Mouse (Mus musculus): Measurements from ENCODE around the gene Fgfr2. TPM values are rescaled to one million over a fixed set of nuclear protein-coding genes. Genes with fewer than 3 reads are reported as not detected.
A peak's percentile ranks its signal among the peaks of the same experiment; 100 is the strongest.

The Fgfr2 gene
- polyA plus RNA-seq, 1 experiment from 2014 or later = 11.2 TPM

GRCm38 (mm10) chr7:132699639-132700038 is 423.5 kb downstream of the Fgfr2 start:
- no peak overlapping the region; the same call in 1 of the 2 replicates for H3K9ac ChIP-seq (replicated peaks)
- ATAC-seq (no peak), DNase-seq (no peak)
- no peaks in the 10 kb centered on the region for H3K36me3 ChIP-seq (replicated peaks; ENCODE audit: insufficient read depth, low read length)
- no peaks in the 10 kb centered on the region for H3K9me3 ChIP-seq (ENCODE audit: low read length)
- TF ChIP-seq CTCF (IDR thresholded peaks at IDR 0.05; ENCODE audit: low read depth) = no peak
- no peak for TF ChIP-seq EP300 (IDR thresholded peaks at IDR 0.05; ENCODE audit: low read depth)
- H3K4me2 ChIP-seq (ENCODE audit: low read depth, low read length) = no peak overlapping the region
- H3K27me3 ChIP-seq (ENCODE audit: insufficient read depth, low read length) = no peaks in the 10 kb centered on the region
- H3K4me3 ChIP-seq (ENCODE audit: low read depth, low read length) = no peak overlapping the region
- H3K4me1 ChIP-seq (ENCODE audit: insufficient read depth) = peaks cover 2% of the 10 kb centered on the region; the same call in 1 of the 2 replicates
- H3K27ac ChIP-seq (ENCODE audit: low read depth) = peak overlapping the region; percentile 75

GRCm38 (mm10) chr7:132699165-132699564 is 424.0 kb downstream of the Fgfr2 start:
- WGBS (ENCODE audit: insufficient replicate concordance) = 51% methylated on average over 4 of the region's 4 CpGs
- TF ChIP-seq CTCF (IDR thresholded peaks at IDR 0.05; ENCODE audit: low read depth) (no peak), EP300 (IDR thresholded peaks at IDR 0.05; ENCODE audit: low read depth) (no peak)
- no peaks in the 10 kb centered on the region for H3K9me3 ChIP-seq (ENCODE audit: low read length)
- peaks cover 2% of the 10 kb centered on the region; the same call in 1 of the 2 replicates for H3K4me1 ChIP-seq (ENCODE audit: insufficient read depth)
- H3K27ac ChIP-seq (ENCODE audit: low read depth) = peak overlapping the region; percentile 75
- no peaks in the 10 kb centered on the region for H3K27me3 ChIP-seq (ENCODE audit: insufficient read depth, low read length)
- H3K4me3 ChIP-seq (ENCODE audit: low read depth, low read length) = no peak overlapping the region
- H3K9ac ChIP-seq (replicated peaks) = no peak overlapping the region; the same call in 1 of the 2 replicates
- ATAC-seq (no peak), DNase-seq (no peak)
- no peaks in the 10 kb centered on the region for H3K36me3 ChIP-seq (replicated peaks; ENCODE audit: insufficient read depth, low read length)
- H3K4me2 ChIP-seq (ENCODE audit: low read depth, low read length) = no peak overlapping the region

GRCm38 (mm10) chr7:132698737-132699136 is 424.4 kb downstream of the Fgfr2 start:
- Histone ChIP-seq H3K4me1 (ENCODE audit: insufficient read depth) (peaks cover 2% of the 10 kb centered on the region; the same call in 1 of the 2 replicates), H3K9ac (replicated peaks) (no peak overlapping the region; the same call in 1 of the 2 replicates), H3K27ac (ENCODE audit: low read depth) (peak overlapping the region; percentile 75), H3K4me3 (ENCODE audit: low read depth, low read length) (no peak overlapping the region), H3K36me3 (replicated peaks; ENCODE audit: insufficient read depth, low read length) (no peaks in the 10 kb centered on the region), H3K9me3 (ENCODE audit: low read length) (no peaks in the 10 kb centered on the region), H3K4me2 (ENCODE audit: low read depth, low read length) (no peak overlapping the region), H3K27me3 (ENCODE audit: insufficient read depth, low read length) (no peaks in the 10 kb centered on the region)
- WGBS (ENCODE audit: insufficient replicate concordance) = 52% methylated on average over 4 of the region's 4 CpGs
- no peak; the same call in 1 of the 2 replicates for ATAC-seq
- no peak for DNase-seq
- no peak for TF ChIP-seq CTCF (IDR thresholded peaks at IDR 0.05; ENCODE audit: low read depth)
- TF ChIP-seq EP300 (IDR thresholded peaks at IDR 0.05; ENCODE audit: low read depth) = no peak

GRCm38 (mm10) chr7:132697258-132697796 is 425.8 kb downstream of the Fgfr2 start:
- H3K27ac ChIP-seq (ENCODE audit: low read depth) = peak overlapping the region; percentile 75
- DNase-seq = peak; percentile 46
- H3K9ac ChIP-seq (replicated peaks) = no peak overlapping the region
- TF ChIP-seq CTCF (IDR thresholded peaks at IDR 0.05; ENCODE audit: low read depth) = no peak
- TF ChIP-seq EP300 (IDR thresholded peaks at IDR 0.05; ENCODE audit: low read depth) = peak; percentile 63
- H3K9me3 ChIP-seq (ENCODE audit: low read length) = no peaks in the 10 kb centered on the region
- H3K4me2 ChIP-seq (ENCODE audit: low read depth, low read length) = no peak overlapping the region
- no peaks in the 10 kb centered on the region for H3K27me3 ChIP-seq (ENCODE audit: insufficient read depth, low read length)
- H3K36me3 ChIP-seq (replicated peaks; ENCODE audit: insufficient read depth, low read length) = no peaks in the 10 kb centered on the region
- ATAC-seq = peak; percentile 67
- peaks cover 2% of the 10 kb centered on the region; the same call in 1 of the 2 replicates for H3K4me1 ChIP-seq (ENCODE audit: insufficient read depth)
- 72% methylated on average over 8 of the region's 8 CpGs for WGBS (ENCODE audit: insufficient replicate concordance)
- no peak overlapping the region for H3K4me3 ChIP-seq (ENCODE audit: low read depth, low read length)

GRCm38 (mm10) chr7:132693561-132693960 is 429.6 kb downstream of the Fgfr2 start:
- Histone ChIP-seq H3K27me3 (ENCODE audit: insufficient read depth, low read length) (no peaks in the 10 kb centered on the region), H3K9me3 (ENCODE audit: low read length) (no peaks in the 10 kb centered on the region), H3K4me1 (ENCODE audit: insufficient read depth) (peaks cover 5% of the 10 kb centered on the region; the same call in 1 of the 2 replicates), H3K9ac (replicated peaks) (no peak overlapping the region), H3K4me3 (ENCODE audit: low read depth, low read length) (no peak overlapping the region), H3K4me2 (ENCODE audit: low read depth, low read length) (no peak overlapping the region), H3K36me3 (replicated peaks; ENCODE audit: insufficient read depth, low read length) (no peaks in the 10 kb centered on the region), H3K27ac (ENCODE audit: low read depth) (no peak overlapping the region)
- no peak for DNase-seq
- TF ChIP-seq CTCF (IDR thresholded peaks at IDR 0.05; ENCODE audit: low read depth) (no peak), EP300 (IDR thresholded peaks at IDR 0.05; ENCODE audit: low read depth) (no peak)
- WGBS (ENCODE audit: insufficient replicate concordance) = 79% methylated on average over 2 of the region's 2 CpGs
- ATAC-seq = no peak

GRCm38 (mm10) chr7:132692719-132693118 is 430.4 kb downstream of the Fgfr2 start:
- ATAC-seq (no peak), DNase-seq (no peak)
- Histone ChIP-seq H3K27me3 (ENCODE audit: insufficient read depth, low read length) (no peaks in the 10 kb centered on the region), H3K9me3 (ENCODE audit: low read length) (no peaks in the 10 kb centered on the region), H3K27ac (ENCODE audit: low read depth) (no peak overlapping the region), H3K4me1 (ENCODE audit: insufficient read depth) (peaks cover 11% of the 10 kb centered on the region), H3K4me3 (ENCODE audit: low read depth, low read length) (no peak overlapping the region), H3K4me2 (ENCODE audit: low read depth, low read length) (no peak overlapping the region), H3K9ac (replicated peaks) (no peak overlapping the region), H3K36me3 (replicated peaks; ENCODE audit: insufficient read depth, low read length) (no peaks in the 10 kb centered on the region)
- WGBS (ENCODE audit: insufficient replicate concordance) = 83% methylated on average over 9 of the region's 9 CpGs
- TF ChIP-seq CTCF (IDR thresholded peaks at IDR 0.05; ENCODE audit: low read depth) (no peak), EP300 (IDR thresholded peaks at IDR 0.05; ENCODE audit: low read depth) (no peak)

Measured in liver, postnatal 0 days (tissue).